Mouse (Mus musculus): ENCODE results near the gene Syne3.

Syne3 gene

GRCm38 (mm10) chr12:104881518-104882060 is 128.0 kb downstream of the Syne3 start:
- DNase-seq: no peak

GRCm38 (mm10) chr12:104880367-104880766 is 129.2 kb downstream of the Syne3 start:
- DNase-seq: no peak

All from right cerebral cortex, postnatal 14 days (tissue).